Mouse (Mus musculus) hindbrain, embryonic 12.5 days (tissue): ENCODE measurements around the gene Fam107b. TPM values are rescaled to one million over a fixed set of nuclear protein-coding genes. Genes with fewer than 3 reads are reported as not detected.

Source experiments
- ATAC-seq: fragments of 200-750 bp; cut with Nextera tagmentation; 2 replicates; pipeline ENCODE4 v1.8.0; 2017; ENCODE audit warnings: moderate TSS enrichment; ENCODE audit not compliant: low FRiP score
- H3K27ac ChIP-seq: fragments of 300-500 bp; sonication (generic); 2 replicates; pipeline ENCODE4 v1.5.1; 2016; ENCODE audit warnings: mild to moderate bottlenecking
- H3K27me3 ChIP-seq: fragments of 300-500 bp; sonication (generic); 2 replicates; pipeline ENCODE4 v1.6.1; 2016; ENCODE audit warnings: mild to moderate bottlenecking
- H3K36me3 ChIP-seq: fragments of 300-500 bp; sonication (generic); 2 replicates; pipeline ENCODE4 v1.6.1; 2016; ENCODE audit warnings: mild to moderate bottlenecking
- H3K4me1 ChIP-seq: fragments of 300-500 bp; sonication (generic); 2 replicates; pipeline ENCODE4 v1.6.1; 2016
- H3K4me2 ChIP-seq: fragments of 300-500 bp; sonication (generic); replicated peaks from 2 replicates; pipeline ENCODE4 v1.6.1; 2016; ENCODE audit warnings: mild to moderate bottlenecking
- H3K4me3 ChIP-seq: fragments of 300-500 bp; sonication (generic); 2 replicates; pipeline ENCODE4 v1.5.1; 2016; ENCODE audit warnings: mild to moderate bottlenecking
- H3K9ac ChIP-seq: fragments of 300-500 bp; sonication (generic); 2 replicates; pipeline ENCODE4 v1.6.1; 2016; ENCODE audit warnings: mild to moderate bottlenecking, moderate library complexity
- H3K9me3 ChIP-seq: fragments of 300-500 bp; sonication (generic); replicated peaks from 2 replicates; pipeline ENCODE4 v1.6.1; 2016; ENCODE audit warnings: mild to moderate bottlenecking
- WGBS: fragments of 180-500 bp; shearing (Covaris S2); methylation state at CpG from one replicate; pipeline ENCODE4 v1.1.7; 2016; 5-methylcytosine and 5-hydroxymethylcytosine counted together
- polyA plus RNA-seq: library from polyadenylated mRNA; unstranded; fragments of >200 nt; fragmentation: Nextera tagmentation; extraction: Ambion mirVana; gene quantifications from 2 replicates; pipeline ENCODE4 v1.2.1, GENCODE M21; 2016

Gene Fam107b
- polyA plus RNA-seq, 1 experiment from 2014 or later = 48.4 TPM

GRCm38 (mm10) chr2:3622158-3622557 lies 51.9 kb downstream of the Fam107b start:
- no peaks in the 10 kb centered on the region for H3K4me1 ChIP-seq
- H3K9ac ChIP-seq = no peak overlapping the region
- ATAC-seq = no peak
- no peak overlapping the region for H3K27ac ChIP-seq
- 82% methylated on average over 2 of the region's 2 CpGs for WGBS
- H3K4me2 ChIP-seq = no peak overlapping the region
- H3K9me3 ChIP-seq = no peaks in the 10 kb centered on the region
- H3K36me3 ChIP-seq = no peaks in the 10 kb centered on the region
- H3K4me3 ChIP-seq = no peak overlapping the region
- no peaks in the 10 kb centered on the region for H3K27me3 ChIP-seq

GRCm38 (mm10) chr2:3623207-3623980 lies 53.1 kb downstream of the Fam107b start:
- Histone ChIP-seq H3K4me3 (no peak overlapping the region), H3K9me3 (no peaks in the 10 kb centered on the region), H3K9ac (no peak overlapping the region), H3K4me1 (no peaks in the 10 kb centered on the region), H3K27ac (no peak overlapping the region), H3K27me3 (no peaks in the 10 kb centered on the region), H3K36me3 (no peaks in the 10 kb centered on the region), H3K4me2 (no peak overlapping the region)
- ATAC-seq = no peak
- WGBS = 89% methylated on average over 7 of the region's 7 CpGs

- Histone ChIP-seq H3K27ac (no peak overlapping the region), H3K36me3 (no peaks in the 10 kb centered on the region), H3K4me1 (no peaks in the 10 kb centered on the region), H3K9me3 (no peaks in the 10 kb centered on the region), H3K4me2 (no peak overlapping the region), H3K4me3 (no peak overlapping the region), H3K9ac (no peak overlapping the region), H3K27me3 (no peaks in the 10 kb centered on the region)
- WGBS = 93% methylated on average over 7 of the region's 7 CpGs
- no peak for ATAC-seq
These were observed 53.8 kb downstream of the Fam107b start for GRCm38 (mm10) chr2:3623981-3624584.

GRCm38 (mm10) chr2:3629096-3629495 lies 58.8 kb downstream of the Fam107b start:
- Histone ChIP-seq H3K4me1 (no peaks in the 10 kb centered on the region), H3K9me3 (no peaks in the 10 kb centered on the region), H3K36me3 (no peaks in the 10 kb centered on the region), H3K9ac (no peak overlapping the region), H3K27me3 (no peaks in the 10 kb centered on the region), H3K4me2 (no peak overlapping the region), H3K27ac (no peak overlapping the region), H3K4me3 (no peak overlapping the region)
- 87% methylated on average over 6 of the region's 6 CpGs for WGBS
- ATAC-seq = no peak

- H3K9me3 ChIP-seq = no peaks in the 10 kb centered on the region
- ATAC-seq = no peak
- no peaks in the 10 kb centered on the region for H3K4me1 ChIP-seq
These were observed 59.5 kb downstream of the Fam107b start for GRCm38 (mm10) chr2:3629741-3630140.

GRCm38 (mm10) chr2:3630769-3631477 lies 60.6 kb downstream of the Fam107b start:
- no peak overlapping the region for H3K9ac ChIP-seq
- no peak for ATAC-seq
- H3K36me3 ChIP-seq = no peaks in the 10 kb centered on the region
- H3K4me1 ChIP-seq = no peaks in the 10 kb centered on the region
- H3K27ac ChIP-seq = no peak overlapping the region
- 82% methylated on average over 5 of the region's 5 CpGs for WGBS
- no peak overlapping the region for H3K4me3 ChIP-seq
- no peaks in the 10 kb centered on the region for H3K9me3 ChIP-seq
- no peak overlapping the region for H3K4me2 ChIP-seq
- H3K27me3 ChIP-seq = no peaks in the 10 kb centered on the region

More at GRCm38 (mm10) chr2:3629741-3630140, 59.5 kb downstream of the Fam107b start:
- 76% methylated on average over 2 of the region's 5 CpGs for WGBS
- Histone ChIP-seq H3K4me2 (no peak overlapping the region), H3K9ac (no peak overlapping the region), H3K36me3 (no peaks in the 10 kb centered on the region), H3K27me3 (no peaks in the 10 kb centered on the region), H3K27ac (no peak overlapping the region), H3K4me3 (no peak overlapping the region)

- Histone ChIP-seq H3K9me3 (no peaks in the 10 kb centered on the region), H3K36me3 (no peaks in the 10 kb centered on the region), H3K4me2 (no peak overlapping the region), H3K27ac (no peak overlapping the region), H3K27me3 (no peaks in the 10 kb centered on the region), H3K9ac (no peak overlapping the region), H3K4me3 (no peak overlapping the region), H3K4me1 (no peaks in the 10 kb centered on the region)
- ATAC-seq = no peak
- WGBS = 75% methylated on average over 8 of the region's 9 CpGs
These were observed 62.8 kb downstream of the Fam107b start for GRCm38 (mm10) chr2:3633137-3633536.

GRCm38 (mm10) chr2:3636771-3637170 lies 66.5 kb downstream of the Fam107b start:
- Histone ChIP-seq H3K27ac (no peak overlapping the region), H3K4me1 (no peaks in the 10 kb centered on the region), H3K36me3 (no peaks in the 10 kb centered on the region), H3K4me3 (no peak overlapping the region), H3K9me3 (no peaks in the 10 kb centered on the region), H3K4me2 (no peak overlapping the region), H3K27me3 (no peaks in the 10 kb centered on the region), H3K9ac (no peak overlapping the region)
- ATAC-seq = no peak
- WGBS = 80% methylated on average over 5 of the region's 5 CpGs

- Histone ChIP-seq H3K36me3 (no peaks in the 10 kb centered on the region), H3K27ac (no peak overlapping the region), H3K9me3 (no peaks in the 10 kb centered on the region), H3K4me2 (no peak overlapping the region), H3K4me3 (no peak overlapping the region), H3K27me3 (no peaks in the 10 kb centered on the region), H3K4me1 (no peaks in the 10 kb centered on the region), H3K9ac (no peak overlapping the region)
- WGBS = 75% methylated on average over 9 of the region's 9 CpGs
- ATAC-seq = no peak
These were observed 70.9 kb downstream of the Fam107b start for GRCm38 (mm10) chr2:3641001-3641770.

GRCm38 (mm10) chr2:3642949-3643348 lies 72.7 kb downstream of the Fam107b start:
- H3K27ac ChIP-seq = no peak overlapping the region
- H3K36me3 ChIP-seq = no peaks in the 10 kb centered on the region
- ATAC-seq = no peak
- H3K9me3 ChIP-seq = no peaks in the 10 kb centered on the region
- no peak overlapping the region for H3K4me3 ChIP-seq
- no peak overlapping the region for H3K4me2 ChIP-seq
- H3K9ac ChIP-seq = no peak overlapping the region
- no peaks in the 10 kb centered on the region for H3K4me1 ChIP-seq
- H3K27me3 ChIP-seq = no peaks in the 10 kb centered on the region

GRCm38 (mm10) chr2:3645741-3646140 lies 75.5 kb downstream of the Fam107b start:
- WGBS = 91% methylated on average over 4 of the region's 4 CpGs
- Histone ChIP-seq H3K9me3 (no peaks in the 10 kb centered on the region), H3K27ac (no peak overlapping the region), H3K4me1 (no peaks in the 10 kb centered on the region), H3K4me2 (no peak overlapping the region), H3K27me3 (no peaks in the 10 kb centered on the region), H3K9ac (no peak overlapping the region), H3K36me3 (no peaks in the 10 kb centered on the region), H3K4me3 (no peak overlapping the region)
- ATAC-seq = no peak

GRCm38 (mm10) chr2:3649171-3649570 lies 78.9 kb downstream of the Fam107b start:
- Histone ChIP-seq H3K9ac (no peak overlapping the region), H3K27me3 (no peaks in the 10 kb centered on the region), H3K27ac (no peak overlapping the region), H3K36me3 (no peaks in the 10 kb centered on the region), H3K4me1 (no peaks in the 10 kb centered on the region), H3K4me2 (no peak overlapping the region), H3K4me3 (no peak overlapping the region), H3K9me3 (no peaks in the 10 kb centered on the region)
- no peak for ATAC-seq
- WGBS = 81% methylated on average over 5 of the region's 5 CpGs
